Mouse (Mus musculus) embryonic fibroblast, embryonic 13.5 days (primary cell): ENCODE measurements around the gene Edc4. TPM values are rescaled to one million over a fixed set of nuclear protein-coding genes. Genes with fewer than 3 reads are reported as not detected.

Experiments
- H3K27ac ChIP-seq: 2 replicates; pipeline ENCODE4 v1.5.1; 2012; ENCODE audit warnings: low read length, control low read depth, inconsistent platforms; ENCODE audit not compliant: insufficient read depth
- H3K4me1 ChIP-seq: 2 replicates; pipeline ENCODE4 v1.6.1; 2011; ENCODE audit warnings: low read length; ENCODE audit not compliant: control insufficient read depth, insufficient read depth
- H3K4me3 ChIP-seq: 2 replicates; pipeline ENCODE4 v1.5.1; 2011; ENCODE audit warnings: mild to moderate bottlenecking, control low read depth, low read length; ENCODE audit not compliant: insufficient read depth
- CTCF ChIP-seq: IDR thresholded peaks from 2 replicates; pipeline ENCODE4 v1.5.1; 2011; ENCODE audit warnings: mild to moderate bottlenecking, control low read depth, low read length, moderate library complexity, borderline replicate concordance; ENCODE audit not compliant: insufficient read depth
- POLR2A ChIP-seq: IDR thresholded peaks from 2 replicates; pipeline ENCODE4 v1.6.1; 2011; ENCODE audit warnings: low read depth, mild to moderate bottlenecking, control low read depth, low read length, moderate library complexity
- polyA plus RNA-seq: library from polyadenylated mRNA; stranded (reverse); fragments of >200 nt; gene quantifications from 2 replicates; pipeline ENCODE4 v1.2.4, GENCODE M21; 2011; ENCODE audit warnings: low read depth; ENCODE audit not compliant: missing spikeins, insufficient read length

The Edc4 gene
- polyA plus RNA-seq, 1 experiment, result 51.8 TPM

DNA sequence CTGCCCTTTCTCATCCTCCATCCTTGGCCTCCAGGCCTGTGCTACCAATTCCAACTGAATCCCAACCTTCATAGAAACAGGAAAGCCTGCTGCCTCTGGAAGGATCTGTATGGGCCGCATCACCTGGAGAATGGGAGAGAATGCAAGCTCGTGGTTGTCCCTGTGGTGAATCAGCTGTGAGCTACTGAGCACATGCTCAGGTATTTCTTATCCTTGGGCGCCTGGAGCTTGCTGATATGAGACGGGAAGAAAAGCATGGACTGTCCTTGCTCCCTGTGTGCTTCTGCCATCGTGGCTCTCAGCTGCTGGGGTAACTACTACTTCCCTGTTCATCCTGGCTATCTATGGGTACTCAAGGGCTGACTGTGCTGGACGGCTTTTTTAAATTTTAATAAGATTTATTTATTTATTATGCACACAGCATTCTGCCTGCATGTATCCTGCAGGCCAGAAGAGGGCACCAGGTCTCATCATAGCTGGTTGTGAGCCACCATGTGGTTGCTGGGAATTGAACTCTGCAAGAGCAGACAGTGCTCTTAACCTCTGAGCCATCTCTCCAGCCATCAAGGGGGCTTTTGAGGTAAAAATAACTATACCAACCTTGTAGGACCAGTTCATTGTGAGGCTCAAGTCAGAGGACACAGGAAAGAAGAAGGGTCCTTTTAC, 14.2 kb upstream of the Edc4 start:
- no peak for TF ChIP-seq POLR2A
- TF ChIP-seq CTCF, result peak; percentile 30; the same call in 1 of the 2 replicates
- H3K27ac ChIP-seq, result no peak overlapping the region
- H3K4me1 ChIP-seq, result peaks cover 5% of the 10 kb centered on the region; the same call in 1 of the 2 replicates
- H3K4me3 ChIP-seq, result no peak overlapping the region

- H3K4me3 ChIP-seq, result no peak overlapping the region
- TF ChIP-seq CTCF, result no peak
- no peak for TF ChIP-seq POLR2A
- H3K4me1 ChIP-seq, result peaks cover 14% of the 10 kb centered on the region
- H3K27ac ChIP-seq, result peak overlapping the region; percentile 91
Observed at GRCm38 (mm10) chr8:105874301-105874700, 6.4 kb upstream of the Edc4 start.

GRCm38 (mm10) chr8:105889756-105890465, 9.2 kb downstream of the Edc4 start:
- TF ChIP-seq POLR2A, result no peak
- no peak for TF ChIP-seq CTCF
- Histone ChIP-seq H3K4me1 (no peaks in the 10 kb centered on the region), H3K27ac (no peak overlapping the region), H3K4me3 (no peak overlapping the region)

DNA sequence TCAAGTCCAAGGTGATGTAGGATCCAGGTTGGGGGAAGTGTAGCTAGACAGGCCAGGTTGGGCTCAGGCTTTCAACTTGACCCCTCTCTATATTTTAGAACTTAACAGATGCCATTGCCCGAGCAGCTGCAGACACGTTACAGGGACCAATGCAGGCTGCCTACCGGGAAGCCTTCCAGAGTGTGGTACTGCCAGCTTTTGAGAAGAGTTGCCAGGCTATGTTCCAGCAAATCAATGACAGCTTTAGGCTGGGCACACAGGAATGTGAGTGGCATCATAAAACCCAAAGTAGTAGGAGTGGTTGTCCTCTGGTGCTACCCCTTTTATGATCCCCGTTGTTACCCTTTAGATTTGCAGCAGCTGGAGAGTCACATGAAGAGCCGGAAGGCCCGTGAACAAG, 10.2 kb downstream of the Edc4 start:
- no peaks in the 10 kb centered on the region for H3K4me1 ChIP-seq
- H3K4me3 ChIP-seq, result no peak overlapping the region
- TF ChIP-seq POLR2A, result no peak
- TF ChIP-seq CTCF, result no peak
- no peak overlapping the region for H3K27ac ChIP-seq

- TF ChIP-seq POLR2A (no peak), CTCF (no peak)
- no peak overlapping the region for H3K27ac ChIP-seq
- H3K4me1 ChIP-seq, result no peaks in the 10 kb centered on the region
- H3K4me3 ChIP-seq, result no peak overlapping the region
Observed at GRCm38 (mm10) chr8:105892432-105892831, 11.8 kb downstream of the Edc4 start.

- no peak within 1 kb of the TSS for H3K4me3 ChIP-seq
- no peaks in the 10 kb centered on the region for H3K4me1 ChIP-seq
- H3K27ac ChIP-seq, result no peak within 1 kb of the TSS
- TF ChIP-seq POLR2A (no peak), CTCF (no peak)
Observed at GRCm38 (mm10) chr8:105893339-105893738, 12.7 kb downstream of the Edc4 start, which contains the start of gene Nrn1l. TSS of gene Nrn1l (plus strand) at chr8:105893567.

DNA sequence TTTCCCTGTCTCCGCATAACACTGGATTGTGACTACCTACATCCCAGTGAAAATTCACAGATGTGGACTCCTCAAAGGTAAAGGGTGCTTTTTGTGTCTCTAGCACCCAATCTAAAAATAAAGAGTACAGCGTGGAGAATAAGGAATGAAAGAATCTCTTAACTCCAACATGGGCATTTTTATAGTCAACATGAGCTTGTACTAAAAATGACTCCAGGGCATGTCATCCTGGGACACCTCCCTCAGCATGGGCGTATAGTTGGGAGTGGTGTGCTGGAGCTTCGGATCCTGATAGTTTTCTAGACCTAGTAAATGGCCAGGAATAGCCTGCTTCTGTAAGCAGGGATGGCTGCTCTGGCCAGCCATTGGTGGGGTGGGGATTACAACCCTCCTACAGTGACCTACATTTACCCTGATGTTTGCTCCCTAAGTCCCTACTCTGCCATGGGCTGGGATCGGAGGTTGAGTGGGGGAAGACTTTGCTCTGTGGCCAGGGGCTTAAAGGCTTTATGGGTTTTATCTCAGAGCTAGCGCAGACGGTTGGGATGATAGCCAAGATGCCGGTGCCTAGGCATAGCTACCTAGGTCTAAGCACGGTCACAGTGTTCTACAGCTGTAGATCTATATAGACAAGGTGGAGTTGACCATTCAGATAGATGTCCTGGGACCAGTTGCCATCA, 17.3 kb downstream of the Edc4 start:
- Histone ChIP-seq H3K4me3 (no peak overlapping the region), H3K4me1 (peaks cover 4% of the 10 kb centered on the region), H3K27ac (no peak overlapping the region)
- TF ChIP-seq POLR2A (no peak), CTCF (no peak)

DNA sequence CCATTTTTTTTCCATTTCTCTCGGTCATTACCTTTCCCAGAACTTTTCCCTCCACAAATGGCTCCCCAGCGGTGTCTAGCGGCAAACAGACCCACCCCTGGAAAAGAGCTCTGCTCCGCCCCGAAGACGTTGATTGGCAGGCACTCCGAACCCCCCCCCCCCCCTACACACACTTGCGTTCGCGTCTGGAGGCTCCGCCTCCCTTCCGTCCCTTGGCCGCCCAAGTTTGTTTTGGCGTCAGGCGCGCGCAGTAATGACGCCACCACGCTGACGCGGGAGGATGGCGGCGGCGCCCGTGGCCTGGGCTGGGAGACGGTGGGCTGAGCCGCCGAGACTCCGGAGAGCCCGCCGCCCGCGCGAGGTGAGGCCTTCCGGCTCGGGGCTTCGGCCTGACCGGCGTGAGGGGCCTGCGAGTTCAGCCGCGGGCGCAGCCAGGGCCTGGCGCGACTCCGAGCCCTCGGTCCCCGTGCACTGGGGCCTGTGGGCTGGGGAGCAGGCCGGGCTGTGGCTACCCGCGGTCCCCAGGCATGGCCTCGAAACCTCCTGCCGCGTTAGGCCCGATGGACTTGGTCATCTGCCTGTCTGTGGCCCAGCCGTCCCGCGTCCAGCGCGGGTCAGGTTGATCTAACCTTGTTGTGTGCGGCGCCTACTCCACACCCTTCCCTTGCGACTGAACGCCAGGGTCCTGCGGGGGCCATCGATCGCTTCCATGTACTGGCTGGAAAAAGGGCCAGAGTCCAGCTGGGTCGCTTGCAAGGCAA, 19.7 kb downstream of the Edc4 start, which contains the start of gene Pskh1:
Gene Pskh1, plus strand, starts transcription at position 262 of the 761 bp plus-strand sequence.
- Histone ChIP-seq H3K4me1 (peaks cover 4% of the 10 kb centered on the region), H3K4me3 (peak within 1 kb of the TSS; percentile 96), H3K27ac (peak within 1 kb of the TSS; percentile 56)
- TF ChIP-seq POLR2A (peak; percentile 85), CTCF (no peak)

DNA sequence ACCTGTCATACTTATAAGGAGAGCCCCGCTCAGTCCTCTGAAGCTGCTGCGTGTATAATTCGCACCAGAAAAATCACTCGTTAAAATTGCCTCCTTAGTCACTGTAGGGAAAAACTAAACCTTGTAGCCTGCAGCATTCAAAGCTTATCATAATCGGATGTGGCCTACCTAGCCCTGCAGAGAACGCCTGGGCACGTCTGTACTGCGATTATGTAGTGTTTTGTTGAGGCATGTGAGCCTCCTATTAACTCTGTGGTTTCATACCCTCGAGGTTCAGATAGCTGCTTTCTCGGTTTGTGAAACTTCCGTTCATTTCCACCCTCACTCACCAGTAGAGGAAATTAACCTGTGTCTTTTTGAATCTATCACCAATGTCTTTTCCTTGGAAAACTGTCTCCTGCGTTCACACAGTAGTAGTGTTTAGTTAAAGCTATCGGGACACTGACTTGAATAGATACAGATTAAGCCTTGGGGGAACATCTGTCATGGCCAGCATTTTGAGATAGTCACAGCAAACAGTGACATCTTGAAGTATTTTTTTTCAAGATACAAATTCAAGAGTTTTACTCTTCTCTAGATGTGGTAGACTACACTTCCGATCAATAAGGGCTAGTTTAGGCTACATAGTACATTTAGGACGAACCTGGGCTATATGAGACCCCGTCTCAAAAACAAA, 20.4 kb downstream of the Edc4 start:
- H3K4me1 ChIP-seq, result peaks cover 4% of the 10 kb centered on the region

More for the DNA sequence above, 20.4 kb downstream of the Edc4 start:
- TF ChIP-seq CTCF, result no peak
- no peak; the same call in none of the 2 replicates for TF ChIP-seq POLR2A
- Histone ChIP-seq H3K4me3 (peak overlapping the region; percentile 96), H3K27ac (peak overlapping the region; percentile 56)
